Mouse (Mus musculus): ENCODE measurements around the gene Trim47.

DNA sequence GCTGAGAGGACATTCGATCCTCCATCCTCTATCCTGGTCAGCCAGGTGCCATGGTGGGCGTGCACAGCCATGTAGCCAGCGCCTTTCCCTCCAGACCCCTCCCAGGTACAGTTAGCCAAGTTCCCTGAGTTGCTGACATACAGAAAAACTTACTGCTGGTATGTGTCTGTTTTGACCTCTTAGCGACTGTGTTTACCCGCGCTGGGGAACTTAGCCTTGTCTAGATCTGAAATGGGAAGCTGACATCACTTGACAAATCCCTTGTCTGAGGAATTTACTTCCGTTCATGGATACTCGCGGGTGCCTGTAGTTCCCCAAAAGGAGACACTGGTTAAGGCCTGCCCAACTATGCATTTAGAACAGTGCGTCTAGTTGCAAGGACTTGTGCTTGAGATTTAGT is 16.5 kb downstream of the Trim47 start:
- no peak for TF ChIP-seq TCF12 (IDR thresholded peaks at IDR 0.05; ENCODE audit: insufficient read depth, poor library complexity, severe bottlenecking)
- TF ChIP-seq POLR2A (IDR thresholded peaks at IDR 0.05; ENCODE audit: insufficient read length, low read depth), result no peak
- no peak for TF ChIP-seq POLR2AphosphoS2 (IDR thresholded peaks at IDR 0.05; ENCODE audit: insufficient read length, low read depth)
- no peak for TF ChIP-seq CEBPB (IDR thresholded peaks at IDR 0.05; ENCODE audit: insufficient read depth, poor library complexity, severe bottlenecking)
- TF ChIP-seq MAX (IDR thresholded peaks at IDR 0.05; ENCODE audit: low read depth), result no peak
- TF ChIP-seq E2F4 (IDR thresholded peaks at IDR 0.05; ENCODE audit: insufficient read depth), result no peak
- TF ChIP-seq USF1 (IDR thresholded peaks at IDR 0.05; ENCODE audit: low read depth), result no peak
- TF ChIP-seq SRF (IDR thresholded peaks at IDR 0.05; ENCODE audit: control insufficient read depth, insufficient read length, low read depth), result no peak
- no peak for TF ChIP-seq TCF3 (IDR thresholded peaks at IDR 0.05; ENCODE audit: insufficient read length, low read depth)
- TF ChIP-seq MYOG (IDR thresholded peaks at IDR 0.05; ENCODE audit: control insufficient read depth in 1 of 3, insufficient read depth in 1 of 3, insufficient read length in 2 of 3, low read depth in 2 of 3), result no peak
- TF ChIP-seq REST (IDR thresholded peaks at IDR 0.05; ENCODE audit: insufficient read depth, insufficient read length), result no peak
- no peak for TF ChIP-seq MYOD1 (IDR thresholded peaks at IDR 0.05; ENCODE audit: control insufficient read depth in 1 of 3, insufficient read length in 2 of 3, low read depth in 2 of 3)
